Mouse (Mus musculus) brain, adult 2 months (tissue): Measurements from ENCODE around the gene D930048N14Rik.
A peak's percentile ranks its signal among the peaks of the same experiment; 100 is the strongest.
"Not testable (repeated sequence)": the region's sequence is repeated elsewhere in the genome, so short reads cannot be mapped to it uniquely, and the experiment has no call there.

Experiments
- DNase-seq: peaks from one replicate; pipeline ENCODE4 v3.0.0; 2011; ENCODE audit warnings: low read depth, low spot score

The D930048N14Rik gene

DNA sequence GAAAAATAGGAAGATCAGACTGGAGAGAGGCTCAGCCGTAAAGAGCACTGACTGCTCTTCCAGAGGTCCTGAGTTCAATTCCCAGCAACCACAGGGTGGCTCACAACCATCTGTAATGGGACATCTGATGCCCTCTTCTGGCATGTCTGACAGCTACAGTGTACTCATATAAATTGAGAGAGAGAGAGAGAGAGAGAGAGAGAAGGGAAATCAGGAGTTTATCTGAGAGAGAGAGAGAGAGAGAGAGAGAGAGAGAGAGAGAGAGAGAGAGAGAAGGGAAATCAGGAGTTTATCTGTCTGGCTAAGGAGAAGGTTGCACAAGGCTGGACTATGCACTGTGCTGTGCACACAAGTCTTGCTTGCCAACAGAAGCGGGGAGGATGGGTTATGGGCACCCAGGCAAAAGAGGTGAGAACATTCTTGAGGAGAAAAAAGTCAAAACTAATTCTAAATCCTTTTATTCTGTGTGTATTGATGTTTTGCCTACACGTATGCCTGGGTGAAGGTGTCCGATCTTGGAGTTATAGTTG is 2.2 kb downstream of the D930048N14Rik start:
- DNase-seq: no peak

- DNase-seq: no peak
Measured at GRCm38 (mm10) chr11:51653736-51654135, 3.0 kb downstream of the D930048N14Rik start.

- no peak for DNase-seq
Measured at GRCm38 (mm10) chr11:51654891-51655290, 4.1 kb downstream of the D930048N14Rik start.

DNA sequence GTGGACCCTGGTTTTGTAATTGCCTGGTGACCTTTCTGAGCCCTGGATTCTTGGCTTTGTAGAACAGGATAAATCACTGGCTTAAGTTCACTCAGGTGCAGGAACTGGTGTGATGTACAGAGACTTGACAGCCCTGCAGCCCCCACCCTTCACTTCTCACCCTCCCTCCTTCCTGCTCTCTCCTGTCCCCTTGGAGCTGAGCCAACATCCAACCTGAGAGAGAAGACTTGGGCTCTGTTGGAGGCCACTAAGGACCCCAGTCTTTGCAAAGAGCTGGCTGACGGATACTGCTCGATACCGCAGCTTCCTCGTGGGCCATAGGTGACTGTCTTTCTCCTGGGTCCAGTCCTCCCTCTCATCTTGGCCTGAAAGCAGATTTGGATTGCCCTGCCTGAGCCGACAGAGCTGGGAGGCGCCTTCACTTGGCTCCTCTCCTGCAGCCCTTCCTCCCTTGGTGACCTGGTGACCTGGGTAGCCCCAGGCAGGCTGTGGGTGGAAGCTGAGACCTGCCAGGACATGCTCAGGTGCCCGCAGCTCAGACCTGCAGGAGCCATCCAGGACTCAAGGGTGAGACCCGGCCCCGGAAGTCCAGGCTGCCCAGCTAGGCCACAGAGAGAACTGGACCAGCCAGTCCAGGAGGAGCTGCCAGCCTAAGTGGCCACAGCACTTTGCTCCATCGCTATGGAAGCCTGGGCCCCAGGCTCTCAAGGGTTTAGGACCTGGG is 6.2 kb downstream of the D930048N14Rik start:
- no peak for DNase-seq

- DNase-seq: no peak
Measured at GRCm38 (mm10) chr11:51658291-51658690, 7.5 kb downstream of the D930048N14Rik start.

DNA sequence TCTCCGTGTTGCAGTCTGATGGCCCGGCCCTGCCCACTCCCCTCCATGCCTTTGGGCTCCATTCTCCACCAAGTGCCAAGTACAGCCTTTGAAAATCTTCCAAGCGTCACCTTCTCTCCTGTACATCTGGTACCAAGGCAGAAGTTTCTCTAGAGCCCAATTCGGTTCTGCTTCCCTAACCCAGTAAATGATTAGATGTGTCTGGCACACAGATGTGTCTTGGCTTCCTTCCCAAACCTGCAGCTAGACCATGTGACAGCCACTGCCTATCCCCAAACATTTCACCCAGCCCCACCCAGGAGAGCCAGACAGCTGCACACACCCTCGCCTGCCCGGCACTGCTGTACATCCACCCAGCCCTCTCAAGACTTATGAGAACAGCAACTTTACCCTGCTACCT is 8.0 kb downstream of the D930048N14Rik start:
- DNase-seq: peak; percentile 70

DNA sequence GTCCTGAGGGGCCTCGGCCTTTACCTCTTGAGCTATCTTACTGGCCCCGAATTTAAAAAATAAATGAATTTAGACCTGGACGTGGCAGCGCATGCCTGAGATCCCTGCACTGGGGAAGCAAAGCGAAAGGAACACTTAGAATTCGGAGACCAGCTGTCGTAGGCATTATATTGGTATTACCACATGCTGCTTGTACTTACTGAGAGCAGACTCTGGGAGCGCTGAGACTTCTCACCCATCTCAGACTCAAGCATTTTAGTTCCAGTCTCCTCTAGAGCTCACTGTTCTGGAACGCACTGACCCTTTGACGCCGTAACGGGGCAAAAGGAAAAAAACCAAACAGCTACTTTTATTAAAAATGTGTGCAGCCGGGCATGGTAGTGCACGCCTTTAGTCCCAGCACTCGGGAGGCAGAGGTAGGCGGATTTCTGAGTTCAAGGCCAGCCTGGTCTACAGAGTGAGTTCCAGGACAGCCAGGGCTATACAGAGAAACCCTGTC is 11.2 kb downstream of the D930048N14Rik start:
- DNase-seq: peak; percentile 24

DNA sequence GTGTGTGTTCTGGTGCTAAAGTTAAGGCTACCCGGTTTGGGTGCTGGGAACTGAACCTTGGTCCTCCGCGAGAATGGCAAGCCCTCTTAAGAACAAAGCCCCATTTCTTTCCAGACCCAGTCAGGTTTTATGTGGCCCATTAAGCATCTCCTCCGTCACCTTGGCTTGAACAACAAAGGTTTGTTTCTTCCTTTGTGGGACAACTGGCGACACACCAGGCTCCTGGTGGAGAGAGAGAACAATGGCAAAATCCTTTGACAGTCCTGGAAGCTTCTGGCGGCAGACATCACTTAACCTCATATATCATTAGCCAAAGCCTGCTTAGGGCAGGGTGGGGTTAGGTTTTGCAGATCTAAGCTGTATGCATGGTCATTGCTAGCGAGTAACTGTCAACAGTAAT is 11.9 kb downstream of the D930048N14Rik start:
- no peak for DNase-seq

DNA sequence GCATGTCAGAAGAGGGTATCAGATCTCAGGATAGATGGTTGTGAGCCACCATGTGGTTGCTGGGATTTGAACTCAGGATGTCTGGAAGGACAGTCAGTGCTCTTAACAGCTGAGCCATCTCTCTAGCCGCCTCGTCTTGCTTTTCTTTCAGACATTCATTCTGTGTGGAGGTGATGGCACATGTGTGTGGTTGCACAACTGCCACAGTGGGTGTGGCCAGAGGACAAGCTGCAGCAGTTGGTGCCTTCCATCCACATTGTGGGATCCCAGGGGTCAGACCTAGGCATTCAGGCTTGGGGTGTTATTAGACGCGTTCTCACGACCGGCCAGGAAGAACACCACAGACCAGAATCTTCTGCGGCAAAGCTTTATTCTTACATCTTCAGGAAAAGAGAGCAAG is 14.0 kb downstream of the D930048N14Rik start:
- not testable (repeated sequence) for DNase-seq

DNA sequence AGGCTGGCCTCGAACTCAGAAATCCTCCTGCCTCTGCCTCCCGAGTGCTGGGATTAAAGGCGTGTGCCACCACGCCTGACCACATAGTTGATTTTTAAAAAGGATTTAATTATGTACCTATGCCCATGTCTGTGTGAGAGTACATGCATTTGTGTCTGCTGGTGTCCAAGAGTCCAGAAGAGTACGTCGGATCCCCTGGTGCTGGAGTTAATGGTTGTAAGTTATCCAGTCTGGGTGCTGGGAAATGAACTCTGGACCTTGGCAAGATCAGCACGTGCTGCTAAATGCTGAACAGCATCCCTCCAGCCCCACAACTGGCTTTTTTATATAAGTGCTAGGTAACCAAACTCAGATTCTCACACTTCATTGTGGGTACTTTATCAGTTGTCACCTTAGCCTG is 20.1 kb downstream of the D930048N14Rik start:
- no peak for DNase-seq

GRCm38 (mm10) chr11:51671376-51671775 is 20.6 kb downstream of the D930048N14Rik start:
- no peak for DNase-seq

GRCm38 (mm10) chr11:51673291-51673690 is 22.5 kb downstream of the D930048N14Rik start:
- DNase-seq: no peak

GRCm38 (mm10) chr11:51675386-51675785 is 24.6 kb downstream of the D930048N14Rik start:
- no peak for DNase-seq

DNA sequence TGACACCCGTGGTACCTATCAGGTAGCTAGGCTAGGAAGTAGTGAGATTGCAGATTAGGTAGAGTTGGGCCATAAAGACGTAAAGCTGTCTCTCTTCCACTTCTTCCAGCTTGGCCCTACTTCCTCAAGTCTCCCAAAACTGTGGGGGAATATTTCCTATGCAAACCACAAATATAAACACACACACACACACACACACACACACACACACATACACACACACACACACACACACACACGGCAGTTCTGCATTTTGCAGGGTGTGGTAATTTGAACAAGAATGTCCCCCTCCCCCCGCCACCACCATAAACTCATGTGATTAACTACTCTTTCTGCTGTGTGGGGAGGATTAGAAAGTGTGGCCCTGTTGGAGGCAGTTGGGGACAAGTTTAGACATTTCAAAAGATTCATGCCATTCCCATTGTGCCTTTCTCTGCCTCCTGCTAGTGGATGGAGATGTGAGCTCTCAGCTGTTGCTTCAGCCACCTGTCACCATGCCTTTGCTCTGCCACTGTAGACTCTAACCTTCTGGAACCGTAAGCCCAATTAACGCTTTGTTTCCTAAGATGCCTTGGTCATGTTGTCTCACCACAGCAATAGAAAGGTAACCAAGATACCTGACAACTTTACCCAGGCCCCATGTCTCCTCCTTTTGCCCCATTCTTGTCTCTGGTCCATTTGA is 27.1 kb downstream of the D930048N14Rik start:
- DNase-seq: no peak

- no peak for DNase-seq
Measured at GRCm38 (mm10) chr11:51679466-51679865, 28.7 kb downstream of the D930048N14Rik start.

DNA sequence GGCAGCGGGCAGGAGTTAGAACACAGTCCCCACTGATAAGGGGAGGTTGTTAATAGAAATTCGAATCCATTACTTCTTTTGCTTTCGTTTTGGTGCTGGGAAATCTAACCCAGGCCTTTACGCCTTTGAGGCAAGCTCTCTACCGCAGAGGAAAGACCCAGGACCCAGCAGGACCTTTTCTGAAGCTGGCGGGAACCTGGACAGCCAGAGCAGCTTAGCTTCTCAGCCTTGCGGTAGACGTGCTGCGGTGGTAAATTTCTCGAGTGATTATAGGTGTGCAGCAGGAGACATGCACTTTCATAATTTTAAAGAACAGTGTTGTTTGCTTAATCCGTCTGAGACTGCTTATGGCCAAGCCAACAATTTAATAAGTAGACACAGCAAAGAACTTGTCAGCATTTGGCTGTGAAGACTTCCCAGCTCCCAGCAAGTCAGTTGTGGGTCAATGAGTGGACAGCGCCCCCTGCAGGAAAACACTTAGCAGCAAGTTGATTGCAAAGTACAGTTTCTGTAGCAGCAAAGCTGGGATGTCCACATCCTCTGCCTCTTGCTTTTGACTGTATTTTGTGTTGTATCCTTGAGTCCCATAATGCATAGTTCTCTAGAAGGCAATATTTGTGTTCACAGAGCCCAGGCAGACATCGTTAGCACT is 30.7 kb downstream of the D930048N14Rik start:
- DNase-seq: peak; percentile 95

GRCm38 (mm10) chr11:51681976-51682374 is 31.2 kb downstream of the D930048N14Rik start:
- no peak for DNase-seq

DNA sequence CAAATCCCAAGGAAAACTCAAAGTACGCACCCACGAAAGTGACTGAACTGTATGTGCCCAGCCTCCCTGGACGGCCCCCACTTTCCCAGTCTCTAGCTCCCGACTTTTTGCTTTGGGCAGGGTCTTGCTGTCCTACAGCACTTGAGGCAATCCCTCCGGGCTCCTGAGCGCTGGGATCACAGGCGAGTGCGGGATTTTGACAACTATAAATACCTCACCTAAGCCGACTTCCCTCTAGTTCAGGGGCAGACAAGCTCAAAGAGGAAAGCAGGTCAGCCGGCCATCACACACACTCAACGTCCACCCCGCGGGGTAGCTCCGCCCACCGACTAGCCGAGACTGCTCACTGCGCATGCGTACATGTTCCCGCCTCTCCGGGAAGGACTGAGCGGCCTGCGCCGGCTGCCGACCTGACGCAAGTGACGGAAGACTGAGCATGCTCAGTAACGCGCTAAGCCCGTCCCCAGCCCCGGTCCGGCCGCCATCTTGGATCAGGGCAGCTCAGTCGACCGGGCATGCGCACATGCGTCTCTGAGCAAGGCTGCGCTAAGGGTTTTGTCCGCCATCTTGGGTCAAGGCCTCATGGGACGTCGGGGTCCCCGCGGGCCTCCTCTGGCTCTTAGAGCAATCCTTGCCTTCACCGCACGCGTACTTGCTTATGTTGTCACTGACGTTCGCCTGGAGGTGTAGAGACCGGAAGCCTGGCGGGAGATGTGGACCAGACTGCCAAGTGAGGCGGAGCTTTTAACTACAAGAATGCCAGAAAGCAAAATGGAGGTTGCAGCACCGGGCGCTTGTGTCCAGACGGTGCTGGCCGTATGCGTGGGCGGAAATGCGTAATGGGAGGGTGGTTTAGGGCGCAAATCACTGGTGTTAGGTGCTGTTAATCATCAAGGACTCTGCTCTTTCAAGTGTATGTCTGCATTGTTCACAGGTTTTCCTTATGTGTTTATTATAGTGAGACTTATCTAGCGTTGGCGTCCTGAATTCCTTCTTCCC is 37.9 kb downstream of the D930048N14Rik start, which contains the start of gene 0610009B22Rik:
Gene 0610009B22Rik (minus strand): TSS at position 545 of the 999 bp plus-strand sequence.
- peak; percentile 100 for DNase-seq

DNA sequence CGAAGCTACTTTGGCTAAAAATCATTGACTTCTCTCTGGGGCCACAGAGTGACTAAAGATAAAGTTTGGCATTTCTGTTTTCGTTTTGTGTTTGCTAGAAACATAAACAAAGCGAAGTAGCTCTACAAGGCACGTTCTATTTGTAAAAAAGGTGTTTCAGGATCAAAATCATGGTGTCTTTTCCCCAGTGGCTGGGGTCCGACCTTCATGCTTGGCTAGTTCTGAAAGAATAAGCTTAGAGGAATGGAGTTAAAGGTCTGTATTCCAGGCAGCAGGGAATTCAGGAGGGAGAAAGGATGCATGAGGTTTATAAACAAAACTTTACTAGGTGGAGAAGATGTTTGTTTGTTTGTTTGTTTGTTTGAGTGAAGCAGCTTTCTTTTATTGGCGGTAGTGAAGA is 38.6 kb downstream of the D930048N14Rik start:
- no peak for DNase-seq

DNA sequence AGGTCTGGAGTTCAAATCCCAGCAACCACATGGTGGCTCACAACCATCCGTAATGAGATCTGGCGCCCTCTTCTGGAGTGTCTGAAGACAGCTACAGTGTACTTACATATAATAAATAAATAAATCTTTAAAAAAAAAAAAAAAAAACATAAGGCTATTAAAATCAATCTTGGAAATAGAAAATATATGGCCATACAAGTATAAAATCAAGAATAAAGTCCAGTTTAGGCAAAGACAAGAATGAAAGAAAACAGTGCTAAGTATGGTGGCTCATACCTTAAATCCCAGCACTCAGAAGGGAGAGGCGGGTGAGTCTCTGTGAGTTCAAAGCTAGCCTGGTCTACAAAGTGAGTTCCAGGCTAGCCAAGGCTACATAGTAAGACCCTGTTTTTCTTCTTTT is 39.8 kb downstream of the D930048N14Rik start:
- not testable (repeated sequence) for DNase-seq

DNA sequence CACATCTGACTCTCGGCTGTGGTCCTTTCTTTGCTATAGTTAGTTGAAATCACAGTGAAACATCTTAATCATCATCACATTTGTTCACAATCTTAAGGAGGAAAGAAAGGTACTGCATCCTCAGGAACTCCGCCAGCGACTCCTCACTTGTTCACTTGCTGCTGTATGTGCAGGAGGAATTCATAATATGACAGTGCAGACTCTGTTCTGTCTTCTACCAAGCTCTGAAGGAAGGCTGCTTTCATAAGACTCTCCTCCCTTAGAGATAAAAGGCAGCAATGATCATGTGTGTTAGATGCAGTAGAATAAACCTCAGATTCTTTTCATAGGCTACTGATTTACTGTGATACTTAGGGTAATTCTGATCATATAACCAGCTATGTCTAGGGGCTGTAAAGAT is 44.2 kb downstream of the D930048N14Rik start:
- peak; percentile 52 for DNase-seq
